Mouse (Mus musculus) left cerebral cortex, postnatal 10 days (tissue): Measurements from ENCODE around the gene Hist1h1c. TPM values are rescaled to one million over a fixed set of nuclear protein-coding genes. Genes with fewer than 3 reads are reported as not detected.
"Not testable (repeated sequence)": the region's sequence is repeated elsewhere in the genome, so short reads cannot be mapped to it uniquely, and the experiment has no call there.

Experiments used
- DNase-seq, 2 experiments: peaks; one replicate each; pipeline ENCODE4 v3.0.0; 2021 to 2022; ENCODE audit warnings: low spot score in 2 of 2, mixed read lengths in 1 of 2; ENCODE audit errors: extremely low spot score in 1 of 2
- intact Hi-C: fragments of 180-260 bp; cut with DNase I; formaldehyde crosslinking; loops from one replicate; pipeline ENCODE4 v1.15.1; 2025
- total RNA-seq, 2 experiments: library from RNA; stranded (reverse); gene quantifications; 2 replicates each; pipeline ENCODE4 v1.2.3; 2021

Hist1h1c gene
- total RNA-seq, 2 experiments from 2014 or later = 75.9 to 81.0 TPM

DNA sequence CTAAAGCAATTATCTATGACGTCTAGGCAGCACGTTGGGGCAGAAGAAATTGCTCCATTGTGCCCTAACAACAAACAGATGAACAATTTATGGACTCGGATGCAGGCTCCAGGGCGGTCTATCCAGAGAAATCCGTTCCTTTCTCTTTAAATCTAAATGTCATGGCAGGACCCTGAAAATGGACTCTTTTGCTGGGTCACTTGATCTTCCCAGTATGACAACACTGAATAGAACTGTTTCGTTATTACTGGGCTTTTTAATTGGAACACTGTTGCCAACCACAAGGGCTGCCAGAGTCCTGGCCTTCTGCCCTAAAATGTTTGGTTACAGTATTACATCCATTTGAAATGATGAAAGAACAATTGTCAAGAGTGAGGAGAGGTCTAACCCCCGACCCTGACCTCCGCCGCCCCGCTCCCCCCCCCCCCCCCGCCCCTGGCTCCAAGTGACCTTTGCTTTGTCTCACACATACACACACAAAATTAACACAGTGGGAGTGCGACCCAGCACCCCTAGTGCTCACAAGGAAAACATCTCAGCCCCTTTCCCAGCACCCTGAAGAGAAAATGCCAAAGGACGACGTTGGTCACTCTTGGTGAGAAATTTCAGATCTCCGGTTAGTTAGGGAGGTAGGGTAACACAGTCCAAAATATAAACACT, 28.8 kb upstream of the Hist1h1c start:
- no peak for DNase-seq
- intact Hi-C loops = no loop called here

- peak in 1 of 2 experiments; percentile 62 for DNase-seq
- intact Hi-C loops = no loop called here
Observed at GRCm38 (mm10) chr13:23710374-23711089, 28.1 kb upstream of the Hist1h1c start, which contains the start of gene Hfe. Hfe (minus strand) TSS chr13:23710854.

DNA sequence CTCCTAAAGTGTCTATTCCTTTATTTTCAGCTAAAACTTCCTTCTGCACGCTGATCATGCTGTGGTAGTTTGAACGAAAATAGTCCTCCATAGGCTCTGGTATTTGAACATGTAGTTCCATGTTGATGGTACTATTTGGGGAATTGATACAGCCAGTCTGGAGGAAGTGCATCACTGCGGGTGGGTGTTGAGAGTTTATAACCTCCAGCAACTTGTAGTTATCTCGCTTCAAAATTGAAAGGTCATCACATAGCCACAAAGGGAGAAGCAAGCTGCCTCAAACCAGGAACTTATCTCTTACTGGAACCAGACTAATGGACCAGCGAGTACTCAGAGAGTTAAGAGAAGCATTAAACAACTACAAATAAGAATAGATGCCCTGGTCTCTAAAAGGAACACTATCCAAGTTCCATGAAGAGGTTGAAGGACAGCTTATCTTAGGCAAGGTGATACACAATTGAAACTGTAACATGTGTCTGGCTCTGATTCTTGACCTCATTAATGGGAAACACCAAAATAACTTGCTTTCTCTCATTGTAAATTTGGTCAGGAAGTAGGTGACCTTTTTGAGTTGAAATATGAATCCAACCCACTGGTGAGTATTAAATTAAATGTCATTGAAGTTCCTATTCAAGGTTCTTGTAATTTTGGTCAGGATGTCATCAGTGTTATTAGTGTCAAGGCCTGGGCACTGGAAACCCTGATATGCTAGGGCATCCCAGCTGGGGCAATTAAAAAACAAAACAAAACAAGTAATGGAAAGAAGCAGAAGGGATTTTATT, 22.2 kb upstream of the Hist1h1c start:
- no peak for DNase-seq
- intact Hi-C loops = no loop called here

- intact Hi-C loops = no loop called here
Observed at GRCm38 (mm10) chr13:23717176-23717575, 21.4 kb upstream of the Hist1h1c start.

DNA sequence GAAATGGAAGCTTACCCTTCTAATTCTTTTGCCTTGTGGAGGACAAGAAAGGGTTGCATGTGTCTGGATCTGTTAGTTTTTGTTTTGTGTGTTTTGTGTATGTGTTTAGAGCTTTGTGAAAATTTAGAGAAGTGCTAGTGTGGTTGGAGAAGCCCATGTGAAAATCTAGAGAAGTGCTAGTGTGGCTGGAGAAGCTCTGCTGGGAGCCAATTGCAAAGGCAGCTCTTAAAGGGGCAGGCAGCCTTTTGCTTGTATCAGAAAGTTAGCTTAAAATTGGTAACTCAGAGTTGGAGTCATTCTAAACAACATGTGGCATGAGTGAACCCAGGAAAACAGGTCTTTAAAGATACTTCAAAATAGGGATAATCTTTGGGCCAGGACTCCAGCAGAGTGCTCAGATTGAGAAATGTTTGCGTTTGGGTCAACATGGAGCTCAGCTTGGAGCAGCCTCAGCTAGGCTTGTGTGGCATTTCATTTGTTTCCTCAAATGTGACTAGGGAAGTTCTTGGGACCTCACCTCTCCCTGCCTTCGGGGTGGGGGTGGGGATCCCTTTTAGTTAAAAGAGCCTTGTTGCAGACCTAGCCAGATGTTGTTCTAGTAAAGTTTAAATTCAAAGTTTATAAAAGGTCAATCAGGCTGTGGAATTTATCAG, 20.9 kb upstream of the Hist1h1c start:
- DNase-seq, intact Hi-C loops: not testable (repeated sequence)

More at GRCm38 (mm10) chr13:23717176-23717575, 21.4 kb upstream of the Hist1h1c start:
- no peak for DNase-seq

DNA sequence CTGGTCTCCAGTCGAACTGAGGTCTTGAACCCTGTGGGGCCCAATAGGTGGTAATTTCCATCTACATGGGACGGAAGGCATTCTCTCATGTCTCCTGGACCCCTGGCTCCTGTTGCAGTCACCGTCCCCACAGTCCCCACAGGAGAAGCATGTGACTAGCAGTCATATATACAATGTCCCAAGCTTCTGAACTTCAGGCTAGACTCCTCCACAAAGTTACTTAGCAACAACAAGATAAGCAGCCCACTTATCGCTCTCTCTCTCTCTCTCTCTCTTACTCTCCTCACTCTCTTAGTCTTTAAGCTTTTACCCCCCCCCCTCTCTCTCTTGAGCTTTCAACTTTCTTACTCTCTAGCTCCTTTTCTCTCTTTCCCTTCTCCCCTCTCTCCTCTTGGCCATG, 14.4 kb upstream of the Hist1h1c start:
- no peak for DNase-seq
- intact Hi-C loops = no loop called here

- DNase-seq = no peak
- intact Hi-C loops = no loop called here
Observed at GRCm38 (mm10) chr13:23725213-23725612, 13.4 kb upstream of the Hist1h1c start.

GRCm38 (mm10) chr13:23728472-23729191, 10.0 kb upstream of the Hist1h1c start:
- intact Hi-C loops = no loop called here

GRCm38 (mm10) chr13:23729192-23729525, 9.4 kb upstream of the Hist1h1c start:
- DNase-seq = no peak
- intact Hi-C loops = no loop called here

More at GRCm38 (mm10) chr13:23728472-23729191, 10.0 kb upstream of the Hist1h1c start:
- DNase-seq = no peak

DNA sequence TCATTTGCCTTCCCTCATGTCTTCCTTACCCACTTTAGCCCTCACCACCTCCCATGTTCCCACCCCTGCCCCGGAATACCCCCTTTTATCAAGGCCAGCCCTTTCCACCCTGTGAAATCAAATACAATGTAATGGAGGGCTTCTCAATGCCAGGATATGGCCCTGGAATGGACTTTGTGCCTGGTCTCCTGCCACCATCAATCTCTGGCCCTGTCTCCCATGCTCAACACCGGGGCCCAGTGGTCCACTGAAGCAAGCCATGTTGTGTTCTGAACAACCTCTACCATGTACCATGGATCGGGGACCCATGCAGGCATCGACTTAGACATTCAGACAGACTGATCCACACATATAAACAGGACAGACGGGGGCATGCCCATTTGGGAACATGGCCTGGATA, 8.9 kb upstream of the Hist1h1c start:
- intact Hi-C loops = loop anchor here (10.0 kb wide), 1 partner anchor 1685 kb away; the partner anchor contains the start of genes Hist1h2ag, Hist1h2bj and Hist1h4i
- DNase-seq = no peak

DNA sequence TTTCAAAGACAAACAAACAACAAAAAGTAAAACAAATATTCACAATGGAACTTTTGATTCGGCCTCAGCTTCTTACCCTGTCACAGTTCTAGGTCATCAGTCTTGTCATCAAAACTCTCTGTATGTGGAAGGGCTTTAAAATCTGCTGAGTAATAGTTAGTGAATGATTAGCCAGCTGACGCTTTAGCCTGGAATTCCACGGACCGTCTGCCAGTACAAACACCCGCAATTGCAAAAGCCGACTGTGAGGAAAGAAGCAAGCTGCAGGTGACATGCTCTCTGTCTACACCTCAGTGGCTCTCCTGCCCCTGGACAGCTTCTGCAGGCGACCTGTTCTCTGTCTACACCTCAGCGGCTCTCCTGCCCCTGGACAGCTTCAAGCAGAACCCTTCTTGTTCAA, 8.1 kb upstream of the Hist1h1c start:
- intact Hi-C loops = loop anchor here (10.0 kb wide), 1 partner anchor 1686 kb away; the partner anchor contains the start of genes Hist1h2ag, Hist1h2bj and Hist1h4i

GRCm38 (mm10) chr13:23732156-23732804, 6.3 kb upstream of the Hist1h1c start:
- DNase-seq = no peak
- intact Hi-C loops = loop anchor here (1.0 to 10.0 kb wide), 2 partner anchors 31 to 1687 kb away; partner anchors contain the start of genes Hist1h2ag, Hist1h2bj and Hist1h4i

More for the DNA sequence above, 8.1 kb upstream of the Hist1h1c start:
- no peak for DNase-seq

DNA sequence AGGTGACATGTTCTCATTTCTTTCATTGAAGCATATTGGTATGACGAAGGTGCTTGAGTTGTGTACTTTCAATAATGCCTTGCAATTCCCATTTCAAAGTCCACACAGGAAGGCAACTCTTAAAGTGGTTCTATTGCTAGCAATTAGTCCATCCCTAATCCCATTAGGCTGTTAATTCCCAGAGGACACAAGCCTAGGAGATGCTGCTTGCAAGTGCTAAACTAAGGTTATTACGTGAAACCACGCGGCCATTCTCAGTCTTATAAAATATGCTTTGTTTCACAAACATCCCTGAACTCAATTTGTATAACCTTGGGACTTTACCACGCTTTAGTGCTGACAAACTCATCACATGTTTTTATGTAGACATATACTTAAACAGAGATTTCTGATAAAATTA, 1.5 kb upstream of the Hist1h1c start:
- no peak for DNase-seq
- intact Hi-C loops = loop anchor here (5.0 to 10.0 kb wide), 2 partner anchors 155 to 1692 kb away; partner anchors contain the start of genes Hist1h2ag, Hist1h2bj, Hist1h4d and Hist1h4i

DNA sequence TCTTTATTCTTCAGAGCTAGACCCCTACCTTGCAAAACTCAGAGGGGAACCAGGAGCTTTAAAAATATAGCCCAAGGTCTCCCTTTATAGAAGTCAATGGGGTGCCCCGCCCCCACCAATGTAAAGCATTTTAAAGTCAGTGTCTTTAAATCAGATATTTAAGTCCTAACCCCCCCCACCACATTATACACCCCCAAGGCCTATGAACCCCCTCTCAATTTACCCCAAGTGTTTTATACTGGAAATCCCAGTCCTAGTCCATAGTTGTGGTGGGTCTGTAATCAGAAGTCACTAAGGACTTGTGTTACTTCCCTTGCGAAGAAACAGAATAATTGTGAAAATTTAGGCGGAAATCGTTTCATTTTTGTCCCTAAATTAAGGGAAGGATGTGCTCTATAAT, 567 bp upstream of the Hist1h1c start:
- DNase-seq = peak in 1 of 2 experiments; percentile 33
- intact Hi-C loops = loop anchor here (2.0 to 10.0 kb wide), 3 partner anchors 39 to 1693 kb away; partner anchors contain the start of genes Hist1h2ag, Hist1h2bj, Hist1h4c and Hist1h4d

DNA sequence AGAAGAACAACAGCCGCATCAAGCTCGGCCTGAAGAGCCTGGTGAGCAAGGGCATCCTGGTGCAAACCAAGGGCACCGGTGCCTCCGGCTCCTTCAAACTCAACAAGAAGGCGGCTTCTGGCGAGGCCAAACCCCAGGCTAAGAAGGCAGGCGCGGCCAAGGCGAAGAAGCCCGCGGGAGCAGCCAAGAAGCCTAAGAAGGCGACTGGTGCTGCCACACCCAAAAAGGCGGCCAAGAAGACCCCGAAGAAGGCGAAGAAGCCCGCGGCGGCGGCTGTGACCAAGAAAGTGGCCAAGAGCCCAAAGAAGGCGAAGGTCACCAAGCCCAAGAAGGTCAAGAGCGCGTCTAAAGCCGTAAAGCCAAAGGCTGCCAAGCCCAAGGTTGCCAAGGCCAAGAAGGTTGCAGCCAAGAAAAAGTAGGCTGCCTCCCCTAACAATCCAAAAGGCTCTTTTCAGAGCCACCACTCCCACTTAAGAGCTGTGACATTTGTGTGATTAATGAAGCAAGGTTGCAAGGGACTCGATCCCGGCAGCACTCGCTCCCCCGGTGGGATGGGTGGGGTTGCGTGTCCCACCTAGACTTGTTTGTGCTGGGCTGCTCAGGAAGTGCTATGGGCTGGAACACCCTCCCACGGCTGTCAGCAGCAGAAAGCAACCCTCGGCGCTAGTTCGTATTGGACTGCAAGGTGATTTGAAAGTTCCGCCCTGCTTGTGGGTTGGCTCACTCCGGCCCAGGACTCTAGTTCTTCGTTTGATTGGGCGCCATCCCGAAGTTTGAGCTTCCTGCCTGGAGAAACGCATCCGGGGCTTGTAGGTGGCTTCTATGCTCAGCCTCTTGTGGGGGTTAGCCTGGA, 687 bp downstream of the Hist1h1c start:
- intact Hi-C loops = loop anchor here (2.0 to 10.0 kb wide), 3 partner anchors 40 to 1694 kb away; partner anchors contain the start of genes Hist1h2ag, Hist1h2bj, Hist1h4c and Hist1h4d

GRCm38 (mm10) chr13:23739922-23740252, 1.3 kb downstream of the Hist1h1c start:
- intact Hi-C loops = loop anchor here (2.0 to 10.0 kb wide), 3 partner anchors 41 to 1695 kb away; partner anchors contain the start of genes Hist1h2ag, Hist1h2bj, Hist1h4c and Hist1h4d

More for the DNA sequence above, 687 bp downstream of the Hist1h1c start:
- peak; percentile 94 to 96 for DNase-seq

More at GRCm38 (mm10) chr13:23739922-23740252, 1.3 kb downstream of the Hist1h1c start:
- DNase-seq = no peak
